8 mouse cellular contexts compared by ENCODE assay signal in genomic region chr5:134675956-134676759, GRCm38 (mm10). TPM values are rescaled to one million over a fixed set of nuclear protein-coding genes. Genes with fewer than 3 reads are reported as not detected.
DNase-seq lines count a peak whose midpoint lies in the region; ATAC-seq and TF ChIP-seq lines count a peak whose summit lies in the region.

No protein-coding gene starts in this region.

- H3K4me2 ChIP-seq in heart, embryonic 16.5 days (ENCODE audit: low read depth, low read length): peak overlapping the region; percentile 80
- H3K4me2 ChIP-seq in liver, embryonic 13.5 days: peak overlapping the region; percentile 64
- H3K4me2 ChIP-seq in myocyte (ENCODE audit: low read depth): peak overlapping the region; percentile 86
- peak overlapping the region; percentile 60 for H3K4me2 ChIP-seq in stomach, postnatal 0 days (replicated peaks; ENCODE audit: low read depth)

- peaks cover 54% of the 10 kb centered on the region for H3K4me1 ChIP-seq in forebrain, embryonic 10.5 days
- H3K4me1 ChIP-seq in heart, embryonic 16.5 days (ENCODE audit: control insufficient read depth, insufficient read depth, low read length): peaks cover 35% of the 10 kb centered on the region
- H3K4me1 ChIP-seq in liver, embryonic 13.5 days (replicated peaks): peaks cover 61% of the 10 kb centered on the region
- peaks cover 15% of the 10 kb centered on the region for H3K4me1 ChIP-seq in stomach, postnatal 0 days (replicated peaks; ENCODE audit: control insufficient read depth, insufficient read depth)

- peak overlapping the region; percentile 69 for H3K9ac ChIP-seq in heart, embryonic 16.5 days (ENCODE audit: low read length)
- peak overlapping the region; percentile 42; the same call in 1 of the 2 replicates for H3K9ac ChIP-seq in liver, embryonic 13.5 days
- peak overlapping the region; percentile 60 for H3K9ac ChIP-seq in stomach, postnatal 0 days (ENCODE audit: low read length)

- H3ac ChIP-seq in myocyte (ENCODE audit: control insufficient read depth, insufficient read length): no peak overlapping the region

- no peaks in the 10 kb centered on the region for H3K9me3 ChIP-seq in forebrain, embryonic 10.5 days
- H3K9me3 ChIP-seq in heart, embryonic 16.5 days (replicated peaks; ENCODE audit: control insufficient read depth, low read length): no peaks in the 10 kb centered on the region
- H3K9me3 ChIP-seq in liver, embryonic 13.5 days (replicated peaks): no peaks in the 10 kb centered on the region
- no peaks in the 10 kb centered on the region for H3K9me3 ChIP-seq in stomach, postnatal 0 days (ENCODE audit: control insufficient read depth, low read length)

- no peak for TF ChIP-seq POLR2A in myocyte (IDR thresholded peaks at IDR 0.05; ENCODE audit: insufficient read length, low read depth)

- 0 out of 2 replicates have a peak, but pooled peaks have one; percentile 3 for TF ChIP-seq CTCF in stomach, postnatal 0 days (IDR thresholded peaks at IDR 0.05; ENCODE audit: low read depth)

- peak; percentile 56 for TF ChIP-seq EP300 in stomach, postnatal 0 days (optimal IDR thresholded peaks at IDR 0.05)

- DNase-seq in B cell, adult 2 months: peak; percentile 22 to 28
- peak; percentile 82 for DNase-seq in adrenal gland, adult 8-10 months
- DNase-seq in forebrain, embryonic 10.5 days (ENCODE audit: extremely low spot score, low spot score): peak; percentile 80
- DNase-seq in kidney, postnatal 10 days: peak; percentile 88
- peak; percentile 44 for DNase-seq in liver, embryonic 13.5 days
- peak; percentile 80 for DNase-seq in stomach, postnatal 0 days (ENCODE audit: low spot score)

- WGBS in forebrain, embryonic 10.5 days: 2% methylated on average over 14 of the region's 14 CpGs
- 1% methylated on average over 14 of the region's 14 CpGs for WGBS in heart, embryonic 16.5 days
- 3% methylated on average over 14 of the region's 14 CpGs for WGBS in liver, embryonic 13.5 days (ENCODE audit: insufficient replicate concordance)
- 4% methylated on average over 14 of the region's 14 CpGs for WGBS in stomach, postnatal 0 days

- H3K79me2 ChIP-seq in myocyte (ENCODE audit: control insufficient read depth, insufficient read depth): no peaks in the 10 kb centered on the region

- peak overlapping the region; percentile 51 for H3K4me3 ChIP-seq in forebrain, embryonic 10.5 days
- H3K4me3 ChIP-seq in heart, embryonic 16.5 days (ENCODE audit: low read length): peak overlapping the region; percentile 52
- peak overlapping the region; percentile 40 for H3K4me3 ChIP-seq in liver, embryonic 13.5 days (replicated peaks)
- peak overlapping the region; percentile 12 for H3K4me3 ChIP-seq in myocyte
- peak overlapping the region; percentile 29 for H3K4me3 ChIP-seq in stomach, postnatal 0 days (ENCODE audit: low read depth, low read length)

- peak; percentile 83 for ATAC-seq in heart, embryonic 16.5 days (replicated peaks; ENCODE audit: extremely low read depth, insufficient read depth, low FRiP score)
- peak; percentile 68 for ATAC-seq in liver, embryonic 13.5 days (ENCODE audit: low read depth)
- ATAC-seq in stomach, postnatal 0 days (ENCODE audit: low FRiP score, low TSS enrichment): peak; percentile 66

- H3K27me3 ChIP-seq in forebrain, embryonic 10.5 days (ENCODE audit: poor library complexity, severe bottlenecking): no peaks in the 10 kb centered on the region
- no peaks in the 10 kb centered on the region for H3K27me3 ChIP-seq in heart, embryonic 16.5 days (ENCODE audit: control insufficient read depth, insufficient read depth, low read length)
- no peaks in the 10 kb centered on the region for H3K27me3 ChIP-seq in liver, embryonic 13.5 days
- no peaks in the 10 kb centered on the region for H3K27me3 ChIP-seq in myocyte (ENCODE audit: control insufficient read depth, insufficient read depth, insufficient read length)
- no peaks in the 10 kb centered on the region for H3K27me3 ChIP-seq in stomach, postnatal 0 days (ENCODE audit: control insufficient read depth, insufficient read depth, low read length)

- peaks cover 27% of the 10 kb centered on the region for H3K36me3 ChIP-seq in forebrain, embryonic 10.5 days (replicated peaks)
- H3K36me3 ChIP-seq in heart, embryonic 16.5 days (ENCODE audit: control insufficient read depth, insufficient read depth): 0 out of 2 replicates have a peak, but pooled peaks cover 2% of the 10 kb centered on the region
- no peaks in the 10 kb centered on the region for H3K36me3 ChIP-seq in liver, embryonic 13.5 days
- H3K36me3 ChIP-seq in myocyte (ENCODE audit: control insufficient read depth, insufficient read depth): no peaks in the 10 kb centered on the region
- H3K36me3 ChIP-seq in stomach, postnatal 0 days (ENCODE audit: control insufficient read depth, insufficient read depth, low read length): no peaks in the 10 kb centered on the region

- H3K27ac ChIP-seq in forebrain, embryonic 10.5 days: peak overlapping the region; percentile 90
- H3K27ac ChIP-seq in heart, embryonic 16.5 days (ENCODE audit: low read length): peak overlapping the region; percentile 85
- H3K27ac ChIP-seq in liver, embryonic 13.5 days: peak overlapping the region; percentile 50
- peak overlapping the region; percentile 90 for H3K27ac ChIP-seq in stomach, postnatal 0 days (replicated peaks)

TF ChIP-seq in myocyte, 11 proteins besides CTCF, POLR2A, EP300 and RAD21:
- TF ChIP-seq REST (IDR thresholded peaks at IDR 0.05; ENCODE audit: insufficient read depth, insufficient read length) (no peak), E2F4 (IDR thresholded peaks at IDR 0.05; ENCODE audit: insufficient read depth) (no peak), USF1 (IDR thresholded peaks at IDR 0.05; ENCODE audit: low read depth) (no peak), MYOD1 (IDR thresholded peaks at IDR 0.05; ENCODE audit: control insufficient read depth in 1 of 3, insufficient read length in 2 of 3, low read depth in 2 of 3) (no peak), MYOG (IDR thresholded peaks at IDR 0.05; ENCODE audit: control insufficient read depth in 1 of 3, insufficient read depth in 1 of 3, insufficient read length in 2 of 3, low read depth in 2 of 3) (no peak), TCF3 (IDR thresholded peaks at IDR 0.05; ENCODE audit: insufficient read length, low read depth) (no peak), TCF12 (IDR thresholded peaks at IDR 0.05; ENCODE audit: insufficient read depth, poor library complexity, severe bottlenecking) (no peak), CEBPB (IDR thresholded peaks at IDR 0.05; ENCODE audit: insufficient read depth, poor library complexity, severe bottlenecking) (no peak), SRF (IDR thresholded peaks at IDR 0.05; ENCODE audit: control insufficient read depth, insufficient read length, low read depth) (no peak), POLR2AphosphoS2 (IDR thresholded peaks at IDR 0.05; ENCODE audit: insufficient read length, low read depth) (no peak), MAX (IDR thresholded peaks at IDR 0.05; ENCODE audit: low read depth) (no peak)
TF ChIP-seq in myocyte: peak in this region for 0.

RNA-seq across cellular contexts. Expression of gene Limk1, which starts 12.2 kb away (rescaled TPM):
- 10 to 100 TPM; 22.4 to 25.4 (median 23.7) TPM for total RNA-seq in adrenal gland, adult 8-10 months (2022)
- 6.2 and 7.1 TPM in 2 replicates for polyA plus RNA-seq in forebrain, embryonic 10.5 days (2016; fragmentation: Nextera tagmentation; extraction: Ambion mirVana)
- polyA plus RNA-seq in heart, embryonic 16.5 days (2015; fragmentation: Nextera tagmentation; extraction: Ambion mirVana): 4.6 and 5.1 TPM in 2 replicates
- polyA plus RNA-seq in liver, embryonic 13.5 days (2015; fragmentation: Nextera tagmentation; extraction: Ambion mirVana): 0.75 and 0.98 TPM in 2 replicates
- polyA plus RNA-seq in myocyte (2012; fragmentation: generic; extraction: Trizol): 22.3 TPM
- 1.9 and 2.2 TPM in 2 replicates for polyA plus RNA-seq in stomach, postnatal 0 days (2015; fragmentation: Nextera tagmentation; extraction: Ambion mirVana)

RNA-seq across cellular contexts. Expression of gene Eif4h, which starts 36.9 kb away (rescaled TPM):
- 100 to 1,000 TPM; 241 to 258 (median 257) TPM for total RNA-seq in adrenal gland, adult 8-10 months (2022)
- polyA plus RNA-seq in forebrain, embryonic 10.5 days (2016; fragmentation: Nextera tagmentation; extraction: Ambion mirVana): 571 and 588 TPM in 2 replicates
- 347 and 358 TPM in 2 replicates for polyA plus RNA-seq in heart, embryonic 16.5 days (2015; fragmentation: Nextera tagmentation; extraction: Ambion mirVana)
- polyA plus RNA-seq in liver, embryonic 13.5 days (2015; fragmentation: Nextera tagmentation; extraction: Ambion mirVana): 229 and 233 TPM in 2 replicates
- 293 TPM for polyA plus RNA-seq in myocyte (2012; fragmentation: generic; extraction: Trizol)
- polyA plus RNA-seq in stomach, postnatal 0 days (2015; fragmentation: Nextera tagmentation; extraction: Ambion mirVana): 238 and 242 TPM in 2 replicates

Comparison
In these comparisons a context has a peak if more than half of its experiments do, and no peak if none do; other contexts are left out.
1. Peak in every context shown above with its lines: DNase-seq, ATAC-seq, H3K4me3 ChIP-seq and H3K27ac ChIP-seq.
2. DNase-seq: peak in every context shown above with its lines; median percentile 88 in kidney, postnatal 10 days; 82 in adrenal gland, adult 8-10 months; 80 in forebrain, embryonic 10.5 days; 80 in stomach, postnatal 0 days; 44 in liver, embryonic 13.5 days; 25 in B cell, adult 2 months.